ENCODE assay signal across 8 mouse cellular contexts in the genomic region with DNA sequence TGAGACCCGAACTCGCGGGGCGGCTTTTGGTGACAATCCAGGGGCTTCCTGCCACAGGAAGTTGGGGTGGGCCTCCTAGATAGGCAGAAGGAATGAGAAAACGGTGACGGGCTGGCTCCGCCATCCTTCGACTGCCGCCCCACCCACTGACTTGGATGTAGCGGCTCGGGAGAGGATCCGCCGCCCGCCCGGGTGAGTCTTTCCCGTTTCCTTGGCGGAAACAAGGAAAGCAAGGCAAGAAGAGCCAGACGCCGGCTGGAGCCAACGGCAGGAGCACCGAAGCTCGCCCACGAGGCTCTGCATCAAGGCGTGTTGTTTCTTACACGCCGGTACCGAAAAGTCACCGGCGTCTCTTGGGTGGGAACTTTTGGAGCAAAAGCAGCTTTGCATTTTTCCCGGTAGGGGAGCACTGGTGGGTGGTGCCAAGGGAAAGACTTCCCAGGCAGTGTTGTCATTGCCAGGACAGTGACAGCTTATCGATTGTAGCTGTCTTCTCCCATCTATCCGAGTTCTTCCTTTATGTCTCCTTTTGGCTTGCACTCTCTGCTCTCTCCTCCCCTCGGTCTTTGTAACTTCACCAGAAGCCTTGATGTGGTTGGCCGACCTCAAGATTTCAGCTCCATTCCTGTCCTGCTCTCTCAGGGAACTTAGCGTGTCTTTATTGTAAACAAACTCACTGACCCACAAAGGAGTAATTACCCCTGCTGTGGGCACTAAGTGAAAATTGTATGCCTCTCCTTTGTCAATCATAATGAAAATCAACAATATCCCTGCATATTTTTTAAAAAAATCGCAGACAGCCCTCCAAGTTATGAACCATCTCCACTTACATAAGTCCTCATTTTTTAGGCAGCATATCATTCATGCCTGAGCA. TPM values are rescaled to one million over a fixed set of nuclear protein-coding genes. Genes with fewer than 3 reads are reported as not detected.
DNase-seq lines count a peak whose midpoint lies in the region; ATAC-seq lines count a peak whose summit lies in the region.

No protein-coding gene starts in this region.

- WGBS in hindbrain, embryonic 16.5 days, result under 1% methylated on average over 36 of the region's 36 CpGs
- WGBS in midbrain, embryonic 10.5 days, result under 1% methylated on average over 36 of the region's 36 CpGs

- no peaks in the 10 kb centered on the region for H3K9me3 ChIP-seq in hindbrain, embryonic 16.5 days (ENCODE audit: control insufficient read depth, low read length)
- no peaks in the 10 kb centered on the region for H3K9me3 ChIP-seq in midbrain, embryonic 10.5 days (replicated peaks)

- H3K4me1 ChIP-seq in hindbrain, embryonic 16.5 days (ENCODE audit: control insufficient read depth, insufficient read depth, low read depth, low read length), result peaks cover 12% of the 10 kb centered on the region
- peaks cover 30% of the 10 kb centered on the region for H3K4me1 ChIP-seq in midbrain, embryonic 10.5 days

- H3K27me3 ChIP-seq in hindbrain, embryonic 16.5 days (replicated peaks; ENCODE audit: control insufficient read depth, insufficient read depth, low read length), result no peaks in the 10 kb centered on the region
- H3K27me3 ChIP-seq in midbrain, embryonic 10.5 days (ENCODE audit: low read depth, poor library complexity, severe bottlenecking), result no peaks in the 10 kb centered on the region

- peak; percentile 80 for ATAC-seq in frontal cortex, adult (ENCODE audit: low TSS enrichment)
- ATAC-seq in hindbrain, embryonic 16.5 days, result peak; percentile 85

- H3K9ac ChIP-seq in hindbrain, embryonic 16.5 days (ENCODE audit: low read depth, low read length), result peak overlapping the region; percentile 78

- no peaks in the 10 kb centered on the region for H3K36me3 ChIP-seq in hindbrain, embryonic 16.5 days (ENCODE audit: control insufficient read depth, insufficient read depth, low read length)
- H3K36me3 ChIP-seq in midbrain, embryonic 10.5 days, result peaks cover 3% of the 10 kb centered on the region

- peak overlapping the region; percentile 64 for H3K4me3 ChIP-seq in hindbrain, embryonic 16.5 days (ENCODE audit: low read length)
- peak overlapping the region; percentile 89 for H3K4me3 ChIP-seq in midbrain, embryonic 10.5 days

- peak overlapping the region; percentile 91 for H3K27ac ChIP-seq in hindbrain, embryonic 16.5 days (ENCODE audit: low read depth, low read length)
- H3K27ac ChIP-seq in midbrain, embryonic 10.5 days (replicated peaks), result peak overlapping the region; percentile 94

- DNase-seq in frontal cortex, postnatal 10 days (ENCODE audit: low spot score in 2 of 2), result no peak
- peak; percentile 76 for DNase-seq in 416B (ENCODE audit: low read depth)
- peak; percentile 40 for DNase-seq in c-Kit-positive CD71-positive TER-119-positive erythroid progenitor cells, embryonic 14.5 days (ENCODE audit: low spot score)
- DNase-seq in midbrain, embryonic 10.5 days (ENCODE audit: low spot score), result no peak
- no peak for DNase-seq in urinary bladder, postnatal 25 days (ENCODE audit: low spot score)
- no peak for DNase-seq in right cerebral cortex, postnatal 36 days (ENCODE audit: low spot score in 2 of 2)

- H3K4me2 ChIP-seq in hindbrain, embryonic 16.5 days (ENCODE audit: low read length), result peak overlapping the region; percentile 72

RNA-seq across cellular contexts. Expression of a gene that starts 0.5 kb away (rescaled TPM):
- polyA plus RNA-seq in hindbrain, embryonic 16.5 days (2015; fragmentation: Nextera tagmentation; extraction: Ambion mirVana), result 43.2 and 46.0 TPM in 2 replicates
- polyA plus RNA-seq in midbrain, embryonic 10.5 days (2016; fragmentation: Nextera tagmentation; extraction: Ambion mirVana), result 62.6 and 66.4 TPM in 2 replicates

RNA-seq across cellular contexts. Expression of a gene that starts 0.8 kb away (rescaled TPM):
- 15.4 and 15.6 TPM in 2 replicates for polyA plus RNA-seq in hindbrain, embryonic 16.5 days (2015; fragmentation: Nextera tagmentation; extraction: Ambion mirVana)
- 9.5 and 11.5 TPM in 2 replicates for polyA plus RNA-seq in midbrain, embryonic 10.5 days (2016; fragmentation: Nextera tagmentation; extraction: Ambion mirVana)

RNA-seq across cellular contexts. Expression of a gene that starts 41.4 kb away (rescaled TPM):
- 0.13 and 0.19 TPM in 2 replicates for polyA plus RNA-seq in hindbrain, embryonic 16.5 days (2015; fragmentation: Nextera tagmentation; extraction: Ambion mirVana)
- polyA plus RNA-seq in midbrain, embryonic 10.5 days (2016; fragmentation: Nextera tagmentation; extraction: Ambion mirVana), result 0.06 TPM in 1 of 2 replicates, not detected in the other

Comparison
In these comparisons a context has a peak if more than half of its experiments do, and no peak if none do; other contexts are left out.
1. DNase-seq: peak in 416B (single experiment) and c-Kit-positive CD71-positive TER-119-positive erythroid progenitor cells, embryonic 14.5 days (single experiment); none in frontal cortex, postnatal 10 days (0 of 2), midbrain, embryonic 10.5 days (single experiment), urinary bladder, postnatal 25 days (single experiment) and right cerebral cortex, postnatal 36 days (0 of 2).